Mouse (Mus musculus) heart, embryonic 13.5 days (tissue): Measurements from ENCODE around the gene Gm5617. TPM values are rescaled to one million over a fixed set of nuclear protein-coding genes. Genes with fewer than 3 reads are reported as not detected.
"Not testable (repeated sequence)": the region's sequence is repeated elsewhere in the genome, so short reads cannot be mapped to it uniquely, and the experiment has no call there.

Experiments used
- ATAC-seq: fragments of 200-750 bp; cut with Nextera tagmentation; 2 replicates; pipeline ENCODE4 v1.8.0; 2017; ENCODE audit warnings: moderate TSS enrichment; ENCODE audit not compliant: insufficient number of reproducible peaks, low FRiP score, low TSS enrichment; ENCODE audit errors: extremely low read depth
- H3K27ac ChIP-seq: fragments of 300-500 bp; sonication (generic); replicated peaks from 2 replicates; pipeline ENCODE4 v1.5.1; 2015; ENCODE audit warnings: moderate library complexity, mild to moderate bottlenecking, inconsistent platforms
- H3K27me3 ChIP-seq: fragments of 300-500 bp; sonication (generic); replicated peaks from 2 replicates; pipeline ENCODE4 v1.6.1; 2015; ENCODE audit warnings: mild to moderate bottlenecking, inconsistent platforms
- H3K36me3 ChIP-seq: fragments of 300-500 bp; sonication (generic); 2 replicates; pipeline ENCODE4 v1.6.1; 2015; ENCODE audit warnings: mild to moderate bottlenecking, inconsistent platforms
- H3K4me1 ChIP-seq: fragments of 300-500 bp; sonication (generic); 2 replicates; pipeline ENCODE4 v1.6.1; 2015; ENCODE audit warnings: inconsistent platforms
- H3K4me2 ChIP-seq: fragments of 300-500 bp; sonication (generic); 2 replicates; pipeline ENCODE4 v1.6.1; 2015; ENCODE audit warnings: inconsistent platforms, mild to moderate bottlenecking, moderate library complexity
- H3K4me3 ChIP-seq: fragments of 300-500 bp; sonication (generic); 2 replicates; pipeline ENCODE4 v1.5.1; 2015; ENCODE audit warnings: moderate library complexity, mild to moderate bottlenecking, inconsistent platforms
- H3K9ac ChIP-seq: fragments of 300-500 bp; sonication (generic); 2 replicates; pipeline ENCODE4 v1.6.1; 2015; ENCODE audit warnings: inconsistent platforms, mild to moderate bottlenecking, moderate library complexity
- H3K9me3 ChIP-seq: fragments of 300-500 bp; sonication (generic); 2 replicates; pipeline ENCODE4 v1.6.1; 2016; ENCODE audit warnings: inconsistent platforms
- WGBS: fragments of 180-500 bp; shearing (Covaris S2); methylation state at CpG from one replicate; pipeline ENCODE4 v1.1.7; 2015; ENCODE audit warnings: mixed read lengths; 5-methylcytosine and 5-hydroxymethylcytosine counted together
- polyA plus RNA-seq: library from polyadenylated mRNA; unstranded; fragments of >200 nt; fragmentation: Nextera tagmentation; extraction: Ambion mirVana; gene quantifications from 2 replicates; pipeline ENCODE4 v1.2.1, GENCODE M21; 2015

Gm5617 gene
- 27.4 and 29.4 TPM in 2 replicates for polyA plus RNA-seq

DNA sequence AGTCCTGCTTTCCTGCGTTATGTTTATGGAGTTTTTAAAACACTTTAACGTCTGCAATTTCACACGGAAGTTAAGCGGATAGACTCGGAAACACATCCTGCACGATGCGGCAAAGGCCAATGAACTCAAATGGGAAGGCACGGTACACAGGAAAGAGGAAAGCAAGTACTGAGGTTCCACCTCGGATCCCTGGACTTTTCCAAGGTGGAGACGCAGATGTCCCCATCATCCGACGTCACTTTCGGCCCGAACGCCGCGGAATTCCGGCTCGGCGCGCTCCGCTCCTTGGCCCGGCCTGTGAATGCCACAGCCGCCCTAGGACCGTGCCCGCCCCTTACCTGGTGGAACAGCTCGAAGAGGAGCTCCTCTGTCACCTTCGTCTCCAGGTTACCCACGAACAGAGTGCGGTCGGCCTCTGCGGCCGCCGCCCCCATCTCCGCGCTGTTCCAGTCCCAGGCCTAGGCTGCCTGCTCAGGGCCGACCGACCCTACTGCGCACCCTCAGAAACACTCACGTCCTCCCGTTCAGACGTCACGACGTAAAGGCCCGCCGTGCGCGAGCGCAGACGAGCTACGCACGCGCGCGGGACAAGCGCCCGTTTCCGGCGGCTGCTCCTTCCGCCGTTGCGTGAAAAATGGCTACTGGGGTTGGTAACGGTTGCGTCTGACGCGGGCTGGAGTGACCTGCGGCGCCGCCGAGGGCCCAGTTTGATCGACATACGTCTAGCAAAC lies at the start of gene Gm5617, which contains the start of gene Rbm7:
Gene Gm5617 (plus strand): TSS at position 626 of the 731 bp plus-strand sequence.
Gene Rbm7 (minus strand): TSS at position 483 of the 731 bp plus-strand sequence.
- H3K27ac ChIP-seq = peak within 1 kb of the TSS; percentile 91
- H3K9me3 ChIP-seq = no peaks in the 10 kb centered on the region
- H3K9ac ChIP-seq = peak within 1 kb of the TSS; percentile 97
- H3K27me3 ChIP-seq = peaks cover 23% of the 10 kb centered on the region
- peaks cover 40% of the 10 kb centered on the region for H3K36me3 ChIP-seq
- H3K4me3 ChIP-seq = peak within 1 kb of the TSS; percentile 93
- peaks cover 25% of the 10 kb centered on the region for H3K4me1 ChIP-seq
- peak within 1 kb of the TSS; percentile 92 for H3K4me2 ChIP-seq
- 0% methylated on average over 68 of the region's 72 CpGs for WGBS
- ATAC-seq = peak; percentile 98

DNA sequence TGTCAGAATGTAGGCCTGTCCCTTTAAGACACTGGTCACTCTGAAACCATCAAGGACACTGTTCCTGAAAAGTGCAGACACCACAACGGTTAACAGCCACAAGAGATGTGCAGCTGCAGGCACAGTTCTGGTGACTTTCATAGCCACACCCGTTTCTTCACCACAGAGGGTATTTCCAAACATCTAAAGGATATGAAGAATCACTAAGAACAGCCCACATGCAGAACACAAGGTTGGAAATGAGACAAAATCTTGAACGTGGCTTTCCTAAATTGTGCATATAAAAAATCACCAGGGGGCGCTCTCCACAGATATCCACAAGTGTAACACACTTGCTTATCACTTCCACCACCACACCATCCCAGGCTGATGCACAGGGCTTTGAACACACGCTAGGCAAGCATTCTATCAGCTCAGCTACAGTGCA lies 47.4 kb upstream of the Gm5617 start:
- Histone ChIP-seq H3K36me3 (no peaks in the 10 kb centered on the region), H3K27me3 (0 out of 2 replicates have a peak, but pooled peaks cover 4% of the 10 kb centered on the region), H3K4me2 (no peak overlapping the region), H3K4me3 (no peak overlapping the region), H3K4me1 (no peaks in the 10 kb centered on the region), H3K9ac (no peak overlapping the region), H3K9me3 (no peaks in the 10 kb centered on the region), H3K27ac (no peak overlapping the region)
- 35% methylated on average over 5 of the region's 5 CpGs for WGBS
- no peak for ATAC-seq

DNA sequence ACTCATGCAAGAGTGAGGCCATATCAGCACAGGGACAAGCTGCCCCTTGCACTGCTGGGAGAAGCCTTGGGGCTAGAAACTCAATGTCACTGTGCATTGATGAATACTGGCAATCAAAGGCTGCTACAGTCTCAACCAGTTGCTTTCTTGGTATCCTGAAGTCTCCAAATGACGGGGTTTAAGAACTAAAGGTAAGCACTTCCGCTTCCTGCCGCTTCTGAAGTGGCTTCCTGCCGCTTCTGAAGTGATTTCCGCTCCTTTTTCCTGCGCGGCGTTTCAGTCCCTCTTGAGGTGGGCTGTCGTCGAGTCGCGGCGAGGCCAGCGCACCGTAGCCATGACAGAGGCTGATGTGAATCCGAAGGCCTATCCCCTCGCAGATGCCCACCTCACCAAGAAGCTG lies 45.2 kb upstream of the Gm5617 start:
- no peak for ATAC-seq

GRCm38 (mm10) chr9:48455961-48456360 lies 39.3 kb upstream of the Gm5617 start:
- ATAC-seq = no peak
- H3K4me1 ChIP-seq = no peaks in the 10 kb centered on the region
- WGBS = 83% methylated on average over 3 of the region's 3 CpGs

More for the DNA sequence above, 45.2 kb upstream of the Gm5617 start:
- Histone ChIP-seq H3K27ac (no peak overlapping the region), H3K4me2 (no peak overlapping the region), H3K36me3 (no peaks in the 10 kb centered on the region), H3K4me3 (no peak overlapping the region), H3K9ac (no peak overlapping the region), H3K9me3 (no peaks in the 10 kb centered on the region), H3K4me1 (no peaks in the 10 kb centered on the region), H3K27me3 (no peaks in the 10 kb centered on the region)
- WGBS = 84% methylated on average over 17 of the region's 17 CpGs

DNA sequence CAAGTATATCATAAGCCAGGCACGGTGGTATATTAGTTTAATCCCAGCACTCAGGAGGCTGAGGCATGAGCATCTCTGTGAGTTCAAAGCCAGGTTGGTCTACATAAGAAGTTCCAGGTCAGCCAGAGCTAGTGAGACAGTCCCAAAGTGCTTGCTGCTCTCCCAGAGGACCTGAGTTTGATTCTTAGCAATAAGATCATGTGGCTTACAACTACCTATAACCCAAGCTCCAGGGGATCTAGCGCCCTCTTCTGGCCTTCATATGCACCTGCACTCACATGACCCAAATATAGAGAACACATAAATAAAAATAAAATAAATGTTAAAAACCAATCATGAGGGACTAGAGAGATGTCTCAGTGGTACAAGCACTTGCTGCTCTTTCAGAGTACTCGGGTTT lies 36.4 kb upstream of the Gm5617 start:
- no peak overlapping the region for H3K4me3 ChIP-seq
- H3K27ac ChIP-seq = no peak overlapping the region
- no peaks in the 10 kb centered on the region for H3K36me3 ChIP-seq
- no peak overlapping the region for H3K9ac ChIP-seq
- WGBS = 60% methylated on average over 3 of the region's 3 CpGs
- H3K27me3 ChIP-seq = no peaks in the 10 kb centered on the region
- H3K4me2 ChIP-seq = no peak overlapping the region
- H3K4me1 ChIP-seq = no peaks in the 10 kb centered on the region
- H3K9me3 ChIP-seq = no peaks in the 10 kb centered on the region
- ATAC-seq = no peak

More at GRCm38 (mm10) chr9:48455961-48456360, 39.3 kb upstream of the Gm5617 start:
- no peak overlapping the region for H3K4me3 ChIP-seq
- no peaks in the 10 kb centered on the region for H3K27me3 ChIP-seq
- H3K36me3 ChIP-seq = no peaks in the 10 kb centered on the region
- no peak overlapping the region for H3K27ac ChIP-seq
- H3K4me2 ChIP-seq = no peak overlapping the region
- H3K9ac ChIP-seq = no peak overlapping the region
- no peaks in the 10 kb centered on the region for H3K9me3 ChIP-seq

- H3K9ac ChIP-seq = no peak overlapping the region
- no peaks in the 10 kb centered on the region for H3K9me3 ChIP-seq
- no peak for ATAC-seq
- WGBS = 87% methylated on average over 5 of the region's 5 CpGs
- H3K27me3 ChIP-seq = no peaks in the 10 kb centered on the region
- H3K27ac ChIP-seq = no peak overlapping the region
- no peaks in the 10 kb centered on the region for H3K36me3 ChIP-seq
- H3K4me2 ChIP-seq = no peak overlapping the region
- no peaks in the 10 kb centered on the region for H3K4me1 ChIP-seq
- no peak overlapping the region for H3K4me3 ChIP-seq
These were observed 35.9 kb upstream of the Gm5617 start for GRCm38 (mm10) chr9:48459391-48459790.

DNA sequence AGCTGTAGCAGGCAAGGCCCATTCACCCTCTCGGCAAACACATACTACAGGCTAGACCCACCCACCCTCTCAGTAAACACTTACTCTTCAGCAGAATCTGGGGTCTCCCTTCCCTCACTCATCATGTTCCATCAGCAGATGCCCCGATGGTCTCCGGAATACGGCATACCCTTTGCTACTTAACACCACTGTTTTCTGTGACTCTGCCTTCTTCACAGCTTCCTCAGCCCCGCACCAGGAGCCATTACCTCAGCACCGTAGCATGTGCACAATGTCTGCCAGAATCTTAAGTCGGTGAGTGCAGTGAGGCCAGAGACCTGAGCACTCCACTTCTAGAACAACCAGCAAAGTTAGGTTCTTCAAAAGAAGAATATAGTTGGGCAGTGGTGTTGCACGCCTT lies 34.5 kb upstream of the Gm5617 start:
- no peaks in the 10 kb centered on the region for H3K9me3 ChIP-seq
- no peak overlapping the region for H3K4me3 ChIP-seq
- H3K9ac ChIP-seq = no peak overlapping the region
- no peak for ATAC-seq
- H3K4me1 ChIP-seq = no peaks in the 10 kb centered on the region
- H3K27me3 ChIP-seq = no peaks in the 10 kb centered on the region
- no peak overlapping the region for H3K4me2 ChIP-seq
- H3K36me3 ChIP-seq = peaks cover 3% of the 10 kb centered on the region
- H3K27ac ChIP-seq = no peak overlapping the region
- 86% methylated on average over 8 of the region's 8 CpGs for WGBS

- Histone ChIP-seq H3K9me3 (no peaks in the 10 kb centered on the region), H3K4me2 (no peak overlapping the region), H3K9ac (no peak overlapping the region), H3K27ac (no peak overlapping the region), H3K4me3 (no peak overlapping the region), H3K36me3 (peaks cover 7% of the 10 kb centered on the region), H3K4me1 (no peaks in the 10 kb centered on the region), H3K27me3 (no peaks in the 10 kb centered on the region)
- 81% methylated on average over 3 of the region's 3 CpGs for WGBS
- ATAC-seq = no peak
These were observed 33.7 kb upstream of the Gm5617 start for GRCm38 (mm10) chr9:48461545-48461944.

DNA sequence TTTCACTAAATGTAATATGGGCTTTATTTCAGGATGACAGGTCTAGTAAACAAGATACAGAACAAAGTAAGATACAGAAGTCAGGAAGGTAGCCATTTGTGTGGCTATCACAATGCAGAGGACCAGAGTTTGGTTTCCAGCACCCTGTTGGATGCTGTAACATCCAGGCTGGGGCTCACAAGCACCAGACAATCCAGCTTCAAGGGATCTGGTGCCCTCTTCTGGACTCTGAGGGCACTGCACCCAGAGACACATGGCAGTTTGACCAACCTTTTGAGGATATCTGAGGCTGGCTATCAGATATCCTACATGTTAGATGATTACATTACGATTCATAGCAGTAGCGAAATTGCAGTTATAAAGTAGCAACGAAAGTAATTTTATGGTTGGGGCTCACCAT lies 29.6 kb upstream of the Gm5617 start:
- Histone ChIP-seq H3K27me3 (no peaks in the 10 kb centered on the region), H3K9me3 (0 out of 2 replicates have a peak, but pooled peaks cover 3% of the 10 kb centered on the region), H3K4me3 (no peak overlapping the region), H3K9ac (no peak overlapping the region), H3K36me3 (peaks cover 44% of the 10 kb centered on the region), H3K4me2 (no peak overlapping the region), H3K27ac (no peak overlapping the region), H3K4me1 (no peaks in the 10 kb centered on the region)
- no peak for ATAC-seq
- WGBS = 86% methylated on average over 3 of the region's 3 CpGs

DNA sequence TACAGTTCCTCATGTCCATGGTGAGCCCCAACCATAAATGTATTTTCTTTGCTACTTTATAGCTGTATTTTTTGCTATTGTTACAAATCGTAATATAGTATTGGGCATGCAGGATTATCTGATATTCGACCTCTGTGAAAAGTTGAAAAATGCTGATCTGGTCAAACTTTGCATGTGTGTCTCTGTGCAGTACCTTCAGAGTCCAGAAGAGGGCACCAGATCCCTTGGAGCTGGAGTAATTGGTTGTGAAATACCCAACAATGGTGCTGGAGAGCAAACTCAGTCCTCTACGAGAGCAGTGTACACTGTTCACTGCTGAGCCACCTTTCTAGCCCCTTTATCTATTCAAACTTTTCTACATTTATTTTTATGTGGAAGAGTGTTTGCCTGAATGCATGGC lies 28.4 kb upstream of the Gm5617 start:
- Histone ChIP-seq H3K4me3 (no peak overlapping the region), H3K36me3 (peaks cover 55% of the 10 kb centered on the region), H3K27me3 (no peaks in the 10 kb centered on the region), H3K27ac (no peak overlapping the region), H3K4me1 (no peaks in the 10 kb centered on the region), H3K4me2 (no peak overlapping the region), H3K9ac (no peak overlapping the region), H3K9me3 (0 out of 2 replicates have a peak, but pooled peaks cover 3% of the 10 kb centered on the region)
- 55% methylated on average over 3 of the region's 3 CpGs for WGBS
- no peak for ATAC-seq

DNA sequence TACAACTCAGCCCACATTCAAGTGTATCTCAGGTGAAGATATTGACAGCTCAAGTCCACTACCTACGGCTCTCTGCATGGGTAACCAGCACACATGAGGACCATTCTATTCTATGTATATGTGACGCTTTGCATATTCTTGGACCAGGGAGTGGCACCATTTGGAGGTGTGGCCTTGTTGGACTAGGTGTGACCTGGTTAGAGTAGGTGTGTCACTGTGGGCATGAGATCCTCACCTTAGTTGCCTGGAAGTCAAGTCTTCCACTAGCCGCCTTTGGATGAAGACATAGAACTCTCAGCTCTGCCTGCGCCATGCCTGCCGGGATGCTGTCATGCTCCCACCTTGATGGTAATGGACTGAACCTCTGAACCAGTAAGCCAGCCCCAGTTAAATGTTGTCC lies 27.8 kb upstream of the Gm5617 start:
- not testable (repeated sequence) for H3K4me2 ChIP-seq, H3K4me3 ChIP-seq, H3K4me1 ChIP-seq, H3K9me3 ChIP-seq, H3K27ac ChIP-seq, H3K27me3 ChIP-seq, ATAC-seq, H3K9ac ChIP-seq
- WGBS = 94% methylated on average over 5 of the region's 5 CpGs
- peaks cover 62% of the 10 kb centered on the region for H3K36me3 ChIP-seq
